Mouse (Mus musculus) limb, embryonic 12.5 days (tissue): ENCODE measurements around the gene Kit. TPM values are rescaled to one million over a fixed set of nuclear protein-coding genes. Genes with fewer than 3 reads are reported as not detected.

ENCODE experiments used
- ATAC-seq: fragments of 200-750 bp; cut with Nextera tagmentation; 2 replicates; pipeline ENCODE4 v1.8.0; 2017; ENCODE audit warnings: low read depth, moderate TSS enrichment; ENCODE audit not compliant: insufficient number of reproducible peaks, insufficient read depth, low FRiP score, low TSS enrichment
- H3K27ac ChIP-seq: fragments of 300-500 bp; sonication (generic); 2 replicates; pipeline ENCODE4 v1.5.1; 2016; ENCODE audit warnings: mild to moderate bottlenecking, moderate library complexity
- H3K27me3 ChIP-seq: fragments of 300-500 bp; sonication (generic); 2 replicates; pipeline ENCODE4 v1.6.1; 2016; ENCODE audit warnings: mild to moderate bottlenecking, moderate library complexity
- H3K36me3 ChIP-seq: fragments of 300-500 bp; sonication (generic); 2 replicates; pipeline ENCODE4 v1.6.1; 2016; ENCODE audit warnings: mild to moderate bottlenecking, moderate library complexity
- H3K4me1 ChIP-seq: fragments of 300-500 bp; sonication (generic); replicated peaks from 2 replicates; pipeline ENCODE4 v1.6.1; 2016
- H3K4me2 ChIP-seq: fragments of 300-500 bp; sonication (generic); 2 replicates; pipeline ENCODE4 v1.6.1; 2016; ENCODE audit warnings: mild to moderate bottlenecking, moderate library complexity
- H3K4me3 ChIP-seq: fragments of 300-500 bp; sonication (generic); replicated peaks from 2 replicates; pipeline ENCODE4 v1.5.1; 2016; ENCODE audit warnings: mild to moderate bottlenecking
- H3K9ac ChIP-seq: fragments of 300-500 bp; sonication (generic); replicated peaks from 2 replicates; pipeline ENCODE4 v1.6.1; 2016; ENCODE audit warnings: mild to moderate bottlenecking, moderate library complexity
- H3K9me3 ChIP-seq: fragments of 300-500 bp; sonication (generic); 2 replicates; pipeline ENCODE4 v1.6.1; 2016; ENCODE audit warnings: mild to moderate bottlenecking, moderate library complexity
- WGBS: fragments of 180-500 bp; shearing (Covaris S2); methylation state at CpG from one replicate; pipeline ENCODE4 v1.1.7; 2016; 5-methylcytosine and 5-hydroxymethylcytosine counted together
- polyA plus RNA-seq: library from polyadenylated mRNA; unstranded; fragments of >200 nt; fragmentation: Nextera tagmentation; extraction: Ambion mirVana; gene quantifications from 2 replicates; pipeline ENCODE4 v1.2.1, GENCODE M21; 2016

Gene Kit
- polyA plus RNA-seq, 1 experiment from 2014 or later: 15.0 TPM

DNA sequence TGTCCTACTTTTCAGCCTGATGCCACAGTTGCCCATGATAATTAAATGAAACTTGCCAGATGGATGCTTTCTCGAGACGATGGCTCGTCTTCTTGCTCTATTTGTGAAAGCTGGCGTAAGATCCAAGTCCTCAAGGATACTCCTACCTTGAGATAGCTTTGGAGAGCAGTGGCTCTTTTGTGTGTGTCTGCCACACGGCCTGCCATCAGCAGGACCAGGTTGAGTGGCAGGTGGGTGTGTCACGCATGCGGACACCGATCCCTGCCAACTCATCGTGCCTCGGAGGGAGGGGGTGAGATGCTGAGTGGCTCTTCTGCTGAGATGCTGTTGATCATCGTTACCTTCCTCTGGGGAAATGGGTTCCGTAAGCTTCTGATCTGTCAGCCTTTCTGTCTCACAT is 60.7 kb downstream of the Kit start:
- no peaks in the 10 kb centered on the region for H3K36me3 ChIP-seq
- H3K9me3 ChIP-seq: no peaks in the 10 kb centered on the region
- H3K9ac ChIP-seq: no peak overlapping the region
- no peak overlapping the region for H3K4me2 ChIP-seq
- WGBS: 90% methylated on average over 12 of the region's 12 CpGs
- no peak for ATAC-seq
- no peak overlapping the region for H3K4me3 ChIP-seq
- no peak overlapping the region for H3K27ac ChIP-seq
- H3K27me3 ChIP-seq: no peaks in the 10 kb centered on the region
- H3K4me1 ChIP-seq: 0 out of 2 replicates have a peak, but pooled peaks cover 4% of the 10 kb centered on the region

DNA sequence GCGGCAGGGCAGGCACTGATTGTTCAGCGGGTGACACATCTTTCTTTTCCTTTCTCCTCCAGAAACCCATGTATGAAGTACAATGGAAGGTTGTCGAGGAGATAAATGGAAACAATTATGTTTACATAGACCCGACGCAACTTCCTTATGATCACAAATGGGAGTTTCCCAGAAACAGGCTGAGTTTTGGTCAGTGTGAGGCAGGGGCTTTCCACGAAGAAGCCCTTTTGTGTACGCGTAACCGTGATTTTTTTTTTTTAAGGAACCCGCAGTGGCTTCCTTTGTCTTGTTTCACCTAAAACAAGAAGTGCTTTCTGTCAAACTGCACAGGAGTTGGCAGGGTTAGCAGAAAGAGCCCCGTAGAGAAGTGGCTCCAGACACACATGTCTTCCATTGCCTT is 65.9 kb downstream of the Kit start:
- Histone ChIP-seq H3K36me3 (peaks cover 3% of the 10 kb centered on the region; the same call in 1 of the 2 replicates), H3K4me3 (no peak overlapping the region), H3K4me1 (no peaks in the 10 kb centered on the region), H3K9ac (no peak overlapping the region), H3K4me2 (no peak overlapping the region), H3K27me3 (no peaks in the 10 kb centered on the region), H3K9me3 (no peaks in the 10 kb centered on the region), H3K27ac (no peak overlapping the region)
- WGBS: 90% methylated on average over 11 of the region's 11 CpGs
- no peak for ATAC-seq

DNA sequence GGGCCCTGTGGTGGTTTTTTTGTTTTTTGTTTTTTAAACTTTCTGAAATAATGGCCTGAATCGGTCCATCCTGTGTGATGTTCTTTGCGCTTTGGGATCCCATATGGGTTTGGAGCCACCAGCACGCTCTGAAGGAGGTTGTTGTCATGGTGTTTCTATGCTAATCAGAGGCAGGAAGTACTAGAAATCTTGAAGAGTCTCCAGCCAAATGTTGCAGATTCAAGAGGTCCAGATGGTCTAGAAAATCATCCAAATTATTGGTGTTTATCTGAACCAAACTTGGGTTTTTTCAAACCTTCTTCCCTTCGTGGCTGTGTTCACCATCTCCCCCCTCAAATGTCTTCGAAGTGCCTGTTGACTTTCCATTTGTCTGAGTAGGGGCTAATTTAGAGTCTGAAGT is 72.3 kb downstream of the Kit start:
- Histone ChIP-seq H3K4me2 (no peak overlapping the region), H3K4me1 (no peaks in the 10 kb centered on the region), H3K27me3 (no peaks in the 10 kb centered on the region), H3K27ac (no peak overlapping the region), H3K9ac (no peak overlapping the region), H3K9me3 (no peaks in the 10 kb centered on the region), H3K36me3 (no peaks in the 10 kb centered on the region; the same call in 1 of the 2 replicates), H3K4me3 (no peak overlapping the region)
- WGBS: 94% methylated on average over 5 of the region's 5 CpGs
- no peak for ATAC-seq

DNA sequence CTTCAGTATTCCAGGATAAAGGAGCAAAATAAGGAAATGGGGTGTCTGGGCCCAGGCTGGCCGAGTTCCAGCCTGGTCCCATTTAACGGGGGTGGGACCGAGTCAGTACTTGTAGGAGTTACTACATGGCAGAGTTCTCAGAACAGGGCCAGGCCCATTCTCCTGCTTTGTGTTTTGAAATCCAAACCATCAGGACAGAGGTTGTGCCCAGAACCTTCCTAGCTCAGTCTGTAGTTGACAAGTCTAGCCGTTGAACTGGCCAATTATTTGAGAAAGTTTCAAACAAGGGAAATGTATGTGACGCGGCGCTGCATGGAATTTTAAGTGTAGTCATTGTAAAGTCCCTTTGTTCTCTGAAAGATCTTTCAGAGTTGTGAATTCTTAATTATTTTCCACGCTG is 75.8 kb downstream of the Kit start:
- H3K27ac ChIP-seq: no peak overlapping the region
- no peaks in the 10 kb centered on the region for H3K9me3 ChIP-seq
- no peak overlapping the region for H3K4me2 ChIP-seq
- peaks cover 25% of the 10 kb centered on the region; the same call in 1 of the 2 replicates for H3K36me3 ChIP-seq
- no peaks in the 10 kb centered on the region for H3K4me1 ChIP-seq
- H3K9ac ChIP-seq: no peak overlapping the region
- no peak overlapping the region for H3K4me3 ChIP-seq
- 85% methylated on average over 8 of the region's 8 CpGs for WGBS
- no peak for ATAC-seq
- no peaks in the 10 kb centered on the region for H3K27me3 ChIP-seq

DNA sequence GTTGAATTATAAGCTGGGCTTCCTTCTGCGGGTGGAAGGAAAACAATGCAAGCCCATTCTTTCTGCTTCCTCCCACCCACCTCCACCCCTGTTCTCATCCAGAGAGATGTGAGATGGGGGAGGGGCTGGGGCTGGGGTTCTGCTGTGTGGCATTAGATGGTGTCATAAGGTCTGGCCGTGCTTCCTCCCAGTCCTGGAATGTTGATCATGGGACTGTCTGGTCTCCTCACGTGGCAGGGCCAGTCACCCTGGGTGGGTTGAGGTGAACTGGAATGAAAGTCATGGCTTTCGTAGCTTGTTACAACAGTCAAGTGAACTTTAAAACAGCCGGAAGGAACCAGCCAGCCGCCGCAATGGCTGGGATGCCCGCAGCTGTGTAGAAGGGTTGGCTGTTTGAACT is 78.7 kb downstream of the Kit start:
- Histone ChIP-seq H3K27me3 (no peaks in the 10 kb centered on the region), H3K9me3 (no peaks in the 10 kb centered on the region), H3K4me1 (no peaks in the 10 kb centered on the region), H3K4me3 (no peak overlapping the region), H3K27ac (no peak overlapping the region), H3K9ac (no peak overlapping the region), H3K36me3 (peaks cover 25% of the 10 kb centered on the region; the same call in 1 of the 2 replicates), H3K4me2 (no peak overlapping the region)
- no peak for ATAC-seq
- WGBS: 90% methylated on average over 8 of the region's 8 CpGs

DNA sequence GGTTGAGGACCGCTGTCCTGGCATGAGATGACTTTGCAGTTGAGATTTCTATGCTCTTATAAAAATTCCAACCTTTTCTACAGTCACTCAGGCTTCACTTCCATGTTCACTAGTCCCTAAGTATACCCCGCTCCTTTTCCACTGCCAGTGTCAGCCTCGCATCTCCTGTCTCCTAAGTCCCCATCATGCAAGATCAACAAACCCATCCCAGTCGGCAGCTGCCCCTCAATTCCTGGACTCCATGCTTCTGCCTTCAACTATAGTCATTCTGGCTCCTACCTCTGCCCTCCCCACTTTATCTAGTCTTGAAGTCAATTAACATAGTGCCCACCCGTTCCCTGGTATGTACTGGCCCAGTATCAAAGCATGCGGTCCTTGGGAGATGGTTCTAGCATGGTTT is 83.9 kb downstream of the Kit start:
- no peaks in the 10 kb centered on the region for H3K27me3 ChIP-seq
- H3K9ac ChIP-seq: no peak overlapping the region
- no peak overlapping the region for H3K4me3 ChIP-seq
- peaks cover 17% of the 10 kb centered on the region; the same call in 1 of the 2 replicates for H3K36me3 ChIP-seq
- WGBS: 95% methylated on average over 6 of the region's 6 CpGs
- H3K9me3 ChIP-seq: no peaks in the 10 kb centered on the region
- H3K4me2 ChIP-seq: no peak overlapping the region
- H3K27ac ChIP-seq: no peak overlapping the region
- no peak for ATAC-seq
- H3K4me1 ChIP-seq: no peaks in the 10 kb centered on the region

DNA sequence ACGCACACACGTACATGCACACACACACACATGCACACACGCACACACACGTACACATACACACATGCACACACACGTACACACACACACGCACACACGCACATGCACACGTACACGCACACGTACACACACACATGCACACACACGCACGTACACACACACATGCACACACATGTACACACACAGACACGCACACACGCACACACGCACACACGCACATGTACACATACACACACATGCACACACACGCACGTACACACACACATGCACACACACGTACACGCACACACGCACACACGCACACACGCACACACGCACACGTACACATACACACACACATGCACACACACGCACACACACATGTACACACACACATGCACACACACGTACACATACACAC is 85.6 kb downstream of the Kit start:
- H3K4me1 ChIP-seq: no peaks in the 10 kb centered on the region
- 97% methylated on average over 27 of the region's 27 CpGs for WGBS
- H3K9ac ChIP-seq: no peak overlapping the region
- no peaks in the 10 kb centered on the region for H3K9me3 ChIP-seq
- no peaks in the 10 kb centered on the region for H3K27me3 ChIP-seq
- H3K27ac ChIP-seq: no peak overlapping the region
- H3K4me3 ChIP-seq: no peak overlapping the region
- H3K4me2 ChIP-seq: no peak overlapping the region
- H3K36me3 ChIP-seq: no peaks in the 10 kb centered on the region; the same call in 1 of the 2 replicates
- no peak for ATAC-seq

DNA sequence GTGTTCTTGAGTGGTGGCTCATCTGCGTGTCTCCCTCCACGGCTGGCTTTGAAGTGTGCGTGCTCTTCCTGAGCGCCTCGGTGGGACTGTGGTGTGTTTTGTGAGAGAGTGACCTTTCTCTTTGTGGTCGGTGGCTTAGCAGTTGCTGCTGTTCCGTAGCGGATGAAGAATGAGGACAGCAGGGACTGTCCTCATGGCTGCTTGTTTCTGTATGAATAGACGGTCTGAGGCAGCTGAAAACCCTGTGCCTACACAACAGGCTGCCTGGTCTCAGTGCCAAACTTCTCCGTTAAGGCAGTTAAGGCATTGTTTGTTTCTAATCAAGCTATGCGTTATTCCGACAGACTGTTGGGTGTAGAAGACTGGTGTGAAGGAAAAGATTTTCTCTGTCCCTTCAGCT is 87.8 kb downstream of the Kit start:
- WGBS: 85% methylated on average over 12 of the region's 12 CpGs
- ATAC-seq: no peak

DNA sequence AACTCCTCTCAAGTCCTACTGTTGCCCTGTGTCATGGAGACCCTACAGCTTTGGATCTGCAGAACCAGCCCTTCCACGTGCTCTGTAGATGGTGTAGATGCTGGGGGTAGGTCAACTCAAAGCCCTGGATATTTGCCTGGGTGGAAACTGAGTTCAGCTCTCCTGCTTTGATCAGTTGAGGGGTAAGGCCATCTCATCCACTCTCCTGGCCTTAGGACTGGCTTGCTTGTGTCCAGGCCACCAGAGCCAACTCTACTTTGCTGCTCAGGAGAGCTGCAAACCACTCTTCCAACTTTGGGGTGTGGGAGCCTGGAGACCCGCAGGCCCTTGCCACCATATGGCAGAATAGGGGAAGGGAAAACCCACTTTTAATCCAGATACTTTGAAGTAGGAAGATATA is 89.1 kb downstream of the Kit start:
- no peak for ATAC-seq
- H3K27me3 ChIP-seq: no peaks in the 10 kb centered on the region
- H3K9ac ChIP-seq: no peak overlapping the region
- no peaks in the 10 kb centered on the region for H3K4me1 ChIP-seq
- H3K9me3 ChIP-seq: no peaks in the 10 kb centered on the region
- H3K4me2 ChIP-seq: no peak overlapping the region
- no peak overlapping the region for H3K4me3 ChIP-seq
- no peak overlapping the region for H3K27ac ChIP-seq
- 78% methylated on average over 2 of the region's 2 CpGs for WGBS
- no peaks in the 10 kb centered on the region for H3K36me3 ChIP-seq

More for the DNA sequence above, 87.8 kb downstream of the Kit start:
- Histone ChIP-seq H3K27me3 (no peaks in the 10 kb centered on the region), H3K4me3 (no peak overlapping the region), H3K9ac (no peak overlapping the region), H3K4me2 (no peak overlapping the region), H3K9me3 (no peaks in the 10 kb centered on the region), H3K4me1 (no peaks in the 10 kb centered on the region), H3K36me3 (no peaks in the 10 kb centered on the region), H3K27ac (no peak overlapping the region)

DNA sequence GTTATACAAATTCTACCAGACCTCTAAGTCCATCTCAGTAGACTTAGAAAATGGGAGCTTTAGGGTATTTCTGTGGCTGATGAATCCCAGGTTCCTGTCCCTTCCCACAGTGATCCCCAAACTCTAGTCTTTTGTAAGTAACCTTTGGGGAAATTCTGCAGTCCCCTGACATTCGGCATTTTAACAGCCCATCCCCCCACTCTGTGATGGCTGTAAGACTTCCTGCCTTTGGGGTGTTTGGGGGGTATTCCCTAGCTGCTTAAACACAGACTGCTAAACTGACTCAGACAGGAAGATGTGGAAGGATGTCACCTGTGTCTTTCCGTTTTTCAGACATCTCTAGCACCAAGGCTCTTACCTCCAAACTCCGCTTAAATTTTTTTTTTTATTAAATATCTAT is 92.4 kb downstream of the Kit start:
- WGBS: 52% methylated on average over 3 of the region's 3 CpGs

DNA sequence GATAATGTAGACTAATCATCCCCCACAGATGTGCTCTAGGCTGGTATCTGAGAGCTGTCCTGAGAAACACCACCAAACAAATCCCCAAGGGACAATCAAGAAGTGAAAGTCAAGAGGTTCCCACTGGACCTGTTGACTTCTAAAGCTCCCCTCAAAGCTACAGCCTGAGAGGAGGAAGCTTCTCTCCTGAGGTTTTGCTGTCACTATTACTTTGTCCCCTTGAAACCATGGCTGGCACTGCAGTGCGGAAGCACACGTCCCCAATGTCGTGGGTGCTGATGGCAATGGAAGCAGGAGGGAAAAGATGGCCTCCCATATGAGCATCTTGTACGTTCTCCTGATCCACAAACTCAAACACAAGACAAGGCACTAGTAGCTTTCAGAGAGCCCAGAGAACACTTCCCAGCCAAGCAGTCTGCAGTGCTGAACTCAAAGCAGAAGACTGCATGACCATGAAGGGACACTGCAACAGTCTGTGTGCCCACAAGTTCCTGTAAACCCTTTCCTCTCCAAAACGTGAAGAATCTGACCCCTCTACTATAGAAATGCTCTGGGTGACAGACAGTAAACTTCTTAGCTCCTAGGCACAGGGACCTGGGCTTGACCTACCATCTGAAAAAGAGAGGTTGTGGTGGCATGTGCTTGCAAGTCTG is 96.5 kb downstream of the Kit start:
- Histone ChIP-seq H3K9me3 (peaks cover 6% of the 10 kb centered on the region; the same call in 1 of the 2 replicates), H3K4me2 (no peak overlapping the region), H3K4me3 (no peak overlapping the region), H3K36me3 (no peaks in the 10 kb centered on the region), H3K27ac (no peak overlapping the region), H3K4me1 (no peaks in the 10 kb centered on the region), H3K9ac (no peak overlapping the region), H3K27me3 (no peaks in the 10 kb centered on the region)
- WGBS: 89% methylated on average over 5 of the region's 5 CpGs
- ATAC-seq: no peak

More for the DNA sequence above, 92.4 kb downstream of the Kit start:
- H3K36me3 ChIP-seq: no peaks in the 10 kb centered on the region
- no peaks in the 10 kb centered on the region for H3K27me3 ChIP-seq
- no peak overlapping the region for H3K4me3 ChIP-seq
- no peak overlapping the region for H3K4me2 ChIP-seq
- H3K4me1 ChIP-seq: no peaks in the 10 kb centered on the region
- no peak overlapping the region for H3K27ac ChIP-seq
- H3K9ac ChIP-seq: no peak overlapping the region
- H3K9me3 ChIP-seq: peaks cover 6% of the 10 kb centered on the region; the same call in 1 of the 2 replicates
- no peak for ATAC-seq

DNA sequence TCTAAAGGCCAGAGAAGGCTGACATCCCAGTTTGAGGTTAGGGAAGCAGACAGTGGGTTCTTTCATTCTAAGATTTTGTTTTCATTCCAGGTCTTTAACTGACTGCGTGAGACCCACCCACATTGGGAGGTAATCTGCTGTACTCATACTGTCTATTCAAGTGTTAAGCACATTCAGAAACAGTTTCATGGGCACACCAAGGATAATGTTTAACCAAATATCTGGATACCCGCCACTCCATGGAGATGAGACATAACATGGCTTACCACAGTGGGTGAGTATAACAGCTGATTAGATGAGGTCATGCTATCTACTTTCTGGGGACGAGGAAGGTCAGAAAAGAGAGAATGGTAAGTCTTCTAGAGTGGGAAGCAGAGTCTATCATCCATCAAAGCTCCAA is 101.3 kb downstream of the Kit start:
- no peaks in the 10 kb centered on the region for H3K9me3 ChIP-seq
- H3K27me3 ChIP-seq: no peaks in the 10 kb centered on the region
- no peak for ATAC-seq
- 83% methylated on average over 3 of the region's 3 CpGs for WGBS
- no peak overlapping the region for H3K4me3 ChIP-seq
- H3K36me3 ChIP-seq: no peaks in the 10 kb centered on the region
- no peak overlapping the region for H3K9ac ChIP-seq
- H3K27ac ChIP-seq: no peak overlapping the region
- no peak overlapping the region for H3K4me2 ChIP-seq
- no peaks in the 10 kb centered on the region for H3K4me1 ChIP-seq
